Mouse (Mus musculus) hindbrain, embryonic 11.5 days (tissue): ENCODE measurements around the gene Hipk4. TPM values are rescaled to one million over a fixed set of nuclear protein-coding genes. Genes with fewer than 3 reads are reported as not detected.

Experiments
- ATAC-seq: fragments of 200-750 bp; cut with Nextera tagmentation; 2 replicates; pipeline ENCODE4 v1.8.0; 2017; ENCODE audit warnings: mild to moderate bottlenecking, moderate TSS enrichment, moderate library complexity; ENCODE audit not compliant: low FRiP score
- DNase-seq: peaks from one replicate; pipeline ENCODE4 v3.0.0-alpha.2; 2015; ENCODE audit warnings: low spot score
- H3K27ac ChIP-seq: fragments of 300-500 bp; sonication (generic); 2 replicates; pipeline ENCODE4 v1.5.1; 2014; ENCODE audit warnings: mild to moderate bottlenecking, low read depth, low read length
- H3K27me3 ChIP-seq: fragments of 300-500 bp; sonication (generic); 2 replicates; pipeline ENCODE4 v1.6.1; 2014; ENCODE audit warnings: mild to moderate bottlenecking, low read length, moderate library complexity, mixed read lengths; ENCODE audit not compliant: control insufficient read depth, insufficient read depth
- H3K36me3 ChIP-seq: fragments of 300-500 bp; sonication (generic); 2 replicates; pipeline ENCODE4 v1.6.1; 2014; ENCODE audit warnings: mild to moderate bottlenecking, low read length, moderate library complexity, mixed read lengths; ENCODE audit not compliant: control insufficient read depth, insufficient read depth
- H3K4me1 ChIP-seq: fragments of 300-500 bp; sonication (generic); replicated peaks from 2 replicates; pipeline ENCODE4 v1.6.1; 2014; ENCODE audit warnings: low read length, mixed read lengths; ENCODE audit not compliant: control insufficient read depth, insufficient read depth
- H3K4me2 ChIP-seq: fragments of 300-500 bp; sonication (generic); replicated peaks from 2 replicates; pipeline ENCODE4 v1.6.1; 2014; ENCODE audit warnings: mild to moderate bottlenecking, low read depth, low read length
- H3K4me3 ChIP-seq: fragments of 300-500 bp; sonication (generic); 2 replicates; pipeline ENCODE4 v1.5.1; 2014; ENCODE audit warnings: low read depth, low read length
- H3K9ac ChIP-seq: fragments of 300-500 bp; sonication (generic); 2 replicates; pipeline ENCODE4 v1.6.1; 2014; ENCODE audit warnings: low read depth, low read length
- H3K9me3 ChIP-seq: fragments of 300-500 bp; sonication (generic); 2 replicates; pipeline ENCODE4 v1.6.1; 2016; ENCODE audit warnings: low read length; ENCODE audit not compliant: control insufficient read depth
- WGBS: fragments of 180-500 bp; shearing (Covaris S2); extraction: QIAGEN DNeasy Blood & Tissue Kit; methylation state at CpG from one replicate; pipeline ENCODE4 v1.1.7; 2014; 5-methylcytosine and 5-hydroxymethylcytosine counted together
- polyA plus RNA-seq: library from polyadenylated mRNA; unstranded; fragments of >200 nt; fragmentation: Nextera tagmentation; extraction: Ambion mirVana; gene quantifications from 2 replicates; pipeline ENCODE4 v1.2.1, GENCODE M21; 2014

Gene Hipk4
- polyA plus RNA-seq, 1 experiment from 2014 or later = 0.96 TPM

DNA sequence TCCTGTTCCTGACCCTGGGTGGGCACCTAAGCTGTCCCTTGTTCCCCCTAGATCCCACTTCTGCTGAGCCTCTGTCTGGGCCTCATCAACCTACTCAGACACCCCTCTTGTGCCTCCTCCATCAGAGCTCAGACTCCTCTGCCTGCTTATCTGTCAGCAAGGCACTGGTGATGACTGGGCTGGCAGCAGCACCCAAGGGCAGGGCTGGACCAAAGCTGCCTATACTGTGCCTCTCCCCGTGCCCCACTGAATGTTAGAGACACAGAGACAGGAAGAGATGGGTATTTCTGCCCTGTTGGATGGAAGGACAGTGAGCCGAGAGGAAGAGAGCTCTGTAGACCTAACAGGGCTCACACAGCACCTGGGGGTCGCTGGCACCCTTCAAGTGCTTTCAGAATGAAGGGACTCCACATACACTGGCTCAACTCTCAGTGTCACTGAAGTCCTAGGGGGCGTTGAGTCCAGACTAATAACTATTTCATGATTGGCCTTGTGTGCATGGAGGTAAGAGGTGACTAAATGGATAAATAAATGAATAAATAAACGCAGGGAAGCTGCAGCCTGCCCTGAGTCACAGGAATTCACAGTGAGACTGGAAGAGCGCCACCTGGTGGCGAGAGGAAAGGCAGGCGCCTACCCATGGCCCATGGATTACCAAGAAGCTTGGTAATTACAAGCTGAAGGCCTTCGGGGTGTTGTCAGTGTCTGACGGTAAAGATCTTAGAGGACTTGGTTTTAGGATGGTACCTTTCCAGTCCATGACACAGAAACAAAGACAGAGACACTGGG, 3.2 kb downstream of the Hipk4 start:
- Histone ChIP-seq H3K9ac (no peak overlapping the region), H3K9me3 (no peaks in the 10 kb centered on the region), H3K4me1 (no peaks in the 10 kb centered on the region), H3K4me3 (no peak overlapping the region), H3K36me3 (no peaks in the 10 kb centered on the region), H3K27ac (no peak overlapping the region), H3K27me3 (no peaks in the 10 kb centered on the region), H3K4me2 (no peak overlapping the region)
- peak; percentile 92 for DNase-seq
- peak; percentile 72; the same call in 1 of the 2 replicates for ATAC-seq
- WGBS = 31% methylated on average over 10 of the region's 10 CpGs

DNA sequence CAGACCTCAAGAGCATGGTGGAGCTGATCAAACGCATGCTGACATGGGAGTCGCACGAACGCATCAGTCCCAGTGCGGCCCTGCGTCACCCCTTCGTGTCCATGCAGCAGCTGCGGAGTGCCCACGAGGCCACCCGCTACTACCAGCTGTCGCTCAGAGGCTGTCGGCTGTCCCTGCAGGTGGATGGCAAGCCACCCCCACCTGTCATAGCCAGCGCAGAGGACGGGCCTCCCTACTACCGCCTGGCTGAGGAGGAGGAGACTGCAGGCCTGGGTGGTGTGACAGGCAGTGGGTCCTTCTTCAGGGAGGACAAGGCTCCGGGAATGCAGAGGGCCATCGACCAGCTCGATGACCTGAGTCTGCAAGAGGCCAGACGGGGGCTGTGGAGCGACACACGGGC, 6.0 kb downstream of the Hipk4 start:
- no peak for ATAC-seq
- WGBS = 81% methylated on average over 21 of the region's 21 CpGs
- Histone ChIP-seq H3K27me3 (no peaks in the 10 kb centered on the region), H3K27ac (no peak overlapping the region), H3K9ac (no peak overlapping the region), H3K4me2 (no peak overlapping the region), H3K36me3 (no peaks in the 10 kb centered on the region), H3K4me3 (no peak overlapping the region), H3K4me1 (no peaks in the 10 kb centered on the region), H3K9me3 (no peaks in the 10 kb centered on the region)
- no peak for DNase-seq

GRCm38 (mm10) chr7:27530937-27531336, 7.9 kb downstream of the Hipk4 start:
- ATAC-seq (no peak), DNase-seq (no peak)
- Histone ChIP-seq H3K4me2 (no peak overlapping the region), H3K27me3 (no peaks in the 10 kb centered on the region), H3K27ac (no peak overlapping the region), H3K4me3 (no peak overlapping the region), H3K9ac (no peak overlapping the region), H3K36me3 (no peaks in the 10 kb centered on the region), H3K9me3 (no peaks in the 10 kb centered on the region), H3K4me1 (no peaks in the 10 kb centered on the region)
- WGBS = 77% methylated on average over 3 of the region's 3 CpGs

- Histone ChIP-seq H3K9me3 (no peaks in the 10 kb centered on the region), H3K27ac (no peak overlapping the region), H3K9ac (no peak overlapping the region), H3K4me1 (no peaks in the 10 kb centered on the region), H3K36me3 (peaks cover 4% of the 10 kb centered on the region; the same call in 1 of the 2 replicates), H3K4me3 (no peak overlapping the region), H3K4me2 (no peak overlapping the region), H3K27me3 (no peaks in the 10 kb centered on the region)
- ATAC-seq (no peak), DNase-seq (no peak)
- WGBS = 81% methylated on average over 8 of the region's 10 CpGs
Measured at GRCm38 (mm10) chr7:27531707-27532106, 8.6 kb downstream of the Hipk4 start.

DNA sequence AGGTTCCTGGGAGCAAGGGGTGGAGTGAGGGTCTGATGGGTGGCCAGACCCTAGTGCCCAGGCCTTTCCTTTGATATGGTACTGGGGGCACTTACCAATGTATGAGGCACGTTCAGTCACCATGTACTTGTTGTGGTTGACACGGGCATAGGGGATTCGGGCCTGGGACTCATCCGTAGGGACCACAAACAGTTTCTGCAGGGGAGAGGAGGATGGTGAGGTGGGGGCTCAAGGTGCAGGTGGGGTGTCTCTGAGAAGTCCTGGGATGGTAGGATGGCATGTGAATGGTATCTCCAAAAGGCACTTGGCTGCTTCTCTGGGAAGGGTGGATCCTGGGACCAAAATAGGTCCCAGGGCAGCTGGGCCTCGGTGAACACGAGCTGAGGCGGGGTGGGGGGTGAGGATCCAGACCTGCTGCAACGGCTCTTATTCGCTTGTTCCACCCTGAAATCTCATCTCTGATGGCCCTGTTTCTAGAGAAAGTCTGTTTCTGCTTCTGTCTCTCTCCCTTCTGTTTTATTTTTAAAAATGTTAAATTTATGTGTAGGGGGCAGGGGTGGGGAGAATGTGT, 9.5 kb downstream of the Hipk4 start:
- DNase-seq = no peak
- Histone ChIP-seq H3K4me2 (no peak overlapping the region), H3K27ac (no peak overlapping the region), H3K9me3 (no peaks in the 10 kb centered on the region), H3K27me3 (no peaks in the 10 kb centered on the region), H3K9ac (no peak overlapping the region), H3K4me3 (no peak overlapping the region), H3K36me3 (peaks cover 4% of the 10 kb centered on the region; the same call in 1 of the 2 replicates), H3K4me1 (no peaks in the 10 kb centered on the region)
- 97% methylated on average over 9 of the region's 9 CpGs for WGBS
- ATAC-seq = no peak

GRCm38 (mm10) chr7:27535386-27535785, 12.3 kb downstream of the Hipk4 start:
- DNase-seq (no peak), ATAC-seq (no peak)
- WGBS = 79% methylated on average over 2 of the region's 2 CpGs

GRCm38 (mm10) chr7:27536618-27537017, 13.6 kb downstream of the Hipk4 start:
- ATAC-seq = no peak
- no peak overlapping the region for H3K9ac ChIP-seq
- WGBS = 93% methylated on average over 6 of the region's 6 CpGs

More at GRCm38 (mm10) chr7:27535386-27535785, 12.3 kb downstream of the Hipk4 start:
- peaks cover 4% of the 10 kb centered on the region; the same call in 1 of the 2 replicates for H3K36me3 ChIP-seq
- H3K27me3 ChIP-seq = no peaks in the 10 kb centered on the region
- no peaks in the 10 kb centered on the region for H3K4me1 ChIP-seq
- H3K9ac ChIP-seq = no peak overlapping the region
- no peaks in the 10 kb centered on the region for H3K9me3 ChIP-seq
- H3K4me2 ChIP-seq = no peak overlapping the region
- no peak overlapping the region for H3K27ac ChIP-seq
- H3K4me3 ChIP-seq = no peak overlapping the region

DNA sequence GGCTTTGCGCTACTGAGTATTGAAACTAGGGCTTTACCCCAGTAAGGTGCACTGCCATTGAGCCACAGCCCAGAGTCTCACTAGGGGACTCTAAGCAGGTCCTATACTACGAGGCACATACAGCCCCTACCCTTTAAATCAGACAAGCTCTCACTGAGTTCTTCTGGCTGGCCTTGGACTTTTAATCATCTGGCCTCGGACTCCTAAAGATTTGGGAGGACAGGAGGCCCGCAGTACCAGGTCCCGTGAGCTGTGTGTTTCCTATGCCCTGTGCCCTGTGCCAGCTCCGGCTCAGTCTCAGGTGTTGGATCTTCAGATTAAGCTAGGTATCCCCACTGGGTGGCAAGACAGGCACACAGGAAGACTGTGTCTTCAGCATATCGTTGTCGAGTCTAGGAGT, 14.9 kb downstream of the Hipk4 start:
- Histone ChIP-seq H3K4me3 (no peak overlapping the region), H3K9me3 (no peaks in the 10 kb centered on the region), H3K36me3 (peaks cover 4% of the 10 kb centered on the region), H3K4me2 (no peak overlapping the region), H3K4me1 (no peaks in the 10 kb centered on the region), H3K27ac (no peak overlapping the region), H3K27me3 (no peaks in the 10 kb centered on the region), H3K9ac (no peak overlapping the region)
- DNase-seq (no peak), ATAC-seq (no peak)
- 92% methylated on average over 8 of the region's 8 CpGs for WGBS

More at GRCm38 (mm10) chr7:27536618-27537017, 13.6 kb downstream of the Hipk4 start:
- Histone ChIP-seq H3K36me3 (peaks cover 4% of the 10 kb centered on the region), H3K9me3 (no peaks in the 10 kb centered on the region), H3K27me3 (no peaks in the 10 kb centered on the region), H3K4me2 (no peak overlapping the region), H3K4me3 (no peak overlapping the region), H3K4me1 (no peaks in the 10 kb centered on the region), H3K27ac (no peak overlapping the region)
- no peak for DNase-seq

DNA sequence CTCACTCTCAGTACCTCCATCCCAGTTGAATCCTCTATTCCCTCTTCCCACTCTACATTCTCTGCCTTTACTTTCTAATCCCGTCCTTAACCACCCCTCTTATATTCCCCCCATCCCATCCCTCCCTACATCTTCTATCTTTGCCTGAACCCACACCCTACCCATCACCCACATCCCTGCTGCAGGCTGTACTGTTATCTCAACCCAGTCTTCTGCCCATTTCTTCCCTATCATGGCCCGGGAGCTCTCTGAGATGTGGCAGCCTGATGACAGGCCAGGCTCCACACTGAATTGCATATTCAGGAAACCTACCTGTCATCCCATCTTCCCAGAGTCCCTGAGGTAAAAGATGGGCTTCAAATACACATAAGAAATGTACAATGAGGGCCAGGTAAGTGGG, 15.7 kb downstream of the Hipk4 start:
- ATAC-seq = no peak
- no peak overlapping the region for H3K4me2 ChIP-seq
- no peaks in the 10 kb centered on the region for H3K4me1 ChIP-seq
- 80% methylated on average over 2 of the region's 2 CpGs for WGBS
- H3K36me3 ChIP-seq = peaks cover 4% of the 10 kb centered on the region
- no peak overlapping the region for H3K9ac ChIP-seq
- H3K27ac ChIP-seq = no peak overlapping the region
- DNase-seq = no peak
- no peak overlapping the region for H3K4me3 ChIP-seq
- no peaks in the 10 kb centered on the region for H3K27me3 ChIP-seq
- no peaks in the 10 kb centered on the region for H3K9me3 ChIP-seq
